Mouse (Mus musculus) kidney, adult 2 months (tissue): Measurements from ENCODE around the gene Mtmr12.
"Not testable (repeated sequence)": the region's sequence is repeated elsewhere in the genome, so short reads cannot be mapped to it uniquely, and the experiment has no call there.

Source experiments
- CTCF ChIP-seq: fragments of 200-500 bp; conservative IDR thresholded peaks from 2 replicates; pipeline ENCODE4 v1.5.1; 2011; ENCODE audit warnings: low read depth, mild to moderate bottlenecking, control low read depth, low read length, moderate library complexity, mixed read lengths; ENCODE audit not compliant: insufficient read depth, insufficient read length
- POLR2A ChIP-seq: fragments of 200-500 bp; IDR thresholded peaks from one replicate; pipeline ENCODE4 v1.6.1; 2011; ENCODE audit warnings: low read depth, low read length, control low read depth

- TF ChIP-seq CTCF, POLR2A: not testable (repeated sequence)
Measured at GRCm38 (mm10) chr15:12181181-12181805, 23.5 kb upstream of the Mtmr12 start.
